Mouse (Mus musculus): ENCODE measurements around the gene Dnlz. TPM values are rescaled to one million over a fixed set of nuclear protein-coding genes. Genes with fewer than 3 reads are reported as not detected.

Dnlz gene
- total and polyA plus RNA-seq, 2 experiments: 10.7 to 16.4 TPM

GRCm38 (mm10) chr2:26319109-26319508, 32.8 kb downstream of the Dnlz start:
- no peaks in the 10 kb centered on the region for H3K79me2 ChIP-seq (ENCODE audit: control insufficient read depth, insufficient read depth, low read length)
- H3K4me3 ChIP-seq (ENCODE audit: insufficient read depth, low read depth, low read length): no peak overlapping the region
- 89% methylated on average over 9 of the region's 9 CpGs for WGBS
- no peak overlapping the region for H3K9ac ChIP-seq (ENCODE audit: low read depth, low read length)
- no peaks in the 10 kb centered on the region for H3K36me3 ChIP-seq (ENCODE audit: control insufficient read depth, insufficient read depth, low read length)
- no peak overlapping the region for H3K27ac ChIP-seq (replicated peaks; ENCODE audit: insufficient read depth, low read depth, low read length)
- TF ChIP-seq POLR2A (IDR thresholded peaks at IDR 0.05; ENCODE audit: extremely low read depth, insufficient read depth, low read length): no peak
- no peak for TF ChIP-seq CTCF (IDR thresholded peaks at IDR 0.05; ENCODE audit: low read depth, low read length)
- no peaks in the 10 kb centered on the region for H3K27me3 ChIP-seq (ENCODE audit: control insufficient read depth, insufficient read depth, low read length)
- no peaks in the 10 kb centered on the region for H3K4me1 ChIP-seq (ENCODE audit: control insufficient read depth, insufficient read depth, low read length)
- no peak for DNase-seq (ENCODE audit: extremely low read depth, low read depth, low spot score)

DNA sequence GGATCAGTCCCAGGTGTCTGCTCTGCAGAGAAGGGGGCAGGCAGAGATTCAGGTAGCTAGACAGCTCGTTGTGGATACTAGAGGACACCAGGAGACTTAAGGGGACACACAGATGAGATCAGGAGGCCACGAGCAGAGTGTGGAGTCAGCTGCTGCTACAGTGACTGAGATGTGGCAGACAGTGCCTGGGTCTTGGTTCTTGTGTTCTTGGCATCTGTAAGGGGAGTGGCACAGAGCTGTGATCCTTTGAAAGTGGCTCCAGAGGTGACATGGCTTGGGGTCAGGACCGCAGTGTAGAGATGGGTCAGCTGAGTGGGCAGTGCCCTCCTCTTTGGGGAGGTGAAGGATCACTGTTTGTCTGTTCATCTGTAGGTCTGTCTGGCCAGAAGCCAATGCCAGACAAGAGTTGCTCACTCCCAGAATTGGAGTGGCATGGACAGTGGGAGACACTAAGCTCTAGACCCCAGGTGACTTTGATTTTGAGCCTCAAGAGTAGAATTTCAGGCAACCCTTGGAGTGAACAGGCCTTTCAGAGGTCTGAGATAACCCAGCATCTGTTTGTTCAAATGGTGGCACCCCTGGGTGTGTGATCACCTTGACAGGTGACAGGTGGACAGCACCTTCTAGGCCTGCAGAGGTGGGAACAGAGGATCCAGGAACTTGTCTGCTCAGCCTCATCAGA, 33.8 kb downstream of the Dnlz start:
- H3K4me3 ChIP-seq (ENCODE audit: insufficient read depth, low read depth, low read length): no peak overlapping the region
- H3K4me1 ChIP-seq (ENCODE audit: control insufficient read depth, insufficient read depth, low read length): no peaks in the 10 kb centered on the region
- TF ChIP-seq CTCF (IDR thresholded peaks at IDR 0.05; ENCODE audit: low read depth, low read length): no peak
- no peak for TF ChIP-seq POLR2A (IDR thresholded peaks at IDR 0.05; ENCODE audit: extremely low read depth, insufficient read depth, low read length)
- no peak overlapping the region for H3K27ac ChIP-seq (replicated peaks; ENCODE audit: insufficient read depth, low read depth, low read length)
- H3K27me3 ChIP-seq (ENCODE audit: control insufficient read depth, insufficient read depth, low read length): no peaks in the 10 kb centered on the region
- WGBS: 87% methylated on average over 3 of the region's 3 CpGs
- no peak overlapping the region for H3K9ac ChIP-seq (ENCODE audit: low read depth, low read length)
- no peaks in the 10 kb centered on the region for H3K79me2 ChIP-seq (ENCODE audit: control insufficient read depth, insufficient read depth, low read length)
- DNase-seq (ENCODE audit: extremely low read depth, low read depth, low spot score): no peak
- H3K36me3 ChIP-seq (ENCODE audit: control insufficient read depth, insufficient read depth, low read length): no peaks in the 10 kb centered on the region

GRCm38 (mm10) chr2:26317371-26317770, 34.5 kb downstream of the Dnlz start:
- no peaks in the 10 kb centered on the region for H3K36me3 ChIP-seq (ENCODE audit: control insufficient read depth, insufficient read depth, low read length)
- DNase-seq (ENCODE audit: extremely low read depth, low read depth, low spot score): no peak
- H3K4me3 ChIP-seq (ENCODE audit: insufficient read depth, low read depth, low read length): no peak overlapping the region
- no peaks in the 10 kb centered on the region for H3K79me2 ChIP-seq (ENCODE audit: control insufficient read depth, insufficient read depth, low read length)
- no peaks in the 10 kb centered on the region for H3K27me3 ChIP-seq (ENCODE audit: control insufficient read depth, insufficient read depth, low read length)
- H3K27ac ChIP-seq (replicated peaks; ENCODE audit: insufficient read depth, low read depth, low read length): no peak overlapping the region
- WGBS: 78% methylated on average over 3 of the region's 3 CpGs
- no peak overlapping the region for H3K9ac ChIP-seq (ENCODE audit: low read depth, low read length)
- TF ChIP-seq POLR2A (IDR thresholded peaks at IDR 0.05; ENCODE audit: extremely low read depth, insufficient read depth, low read length): no peak
- no peak for TF ChIP-seq CTCF (IDR thresholded peaks at IDR 0.05; ENCODE audit: low read depth, low read length)
- H3K4me1 ChIP-seq (ENCODE audit: control insufficient read depth, insufficient read depth, low read length): no peaks in the 10 kb centered on the region

- Histone ChIP-seq H3K27ac (replicated peaks; ENCODE audit: insufficient read depth, low read depth, low read length) (no peak overlapping the region), H3K4me3 (ENCODE audit: insufficient read depth, low read depth, low read length) (no peak overlapping the region), H3K4me1 (ENCODE audit: control insufficient read depth, insufficient read depth, low read length) (no peaks in the 10 kb centered on the region), H3K36me3 (ENCODE audit: control insufficient read depth, insufficient read depth, low read length) (no peaks in the 10 kb centered on the region), H3K9ac (ENCODE audit: low read depth, low read length) (no peak overlapping the region), H3K27me3 (ENCODE audit: control insufficient read depth, insufficient read depth, low read length) (no peaks in the 10 kb centered on the region), H3K79me2 (ENCODE audit: control insufficient read depth, insufficient read depth, low read length) (no peaks in the 10 kb centered on the region)
- TF ChIP-seq CTCF (IDR thresholded peaks at IDR 0.05; ENCODE audit: low read depth, low read length): no peak
- no peak for TF ChIP-seq POLR2A (IDR thresholded peaks at IDR 0.05; ENCODE audit: extremely low read depth, insufficient read depth, low read length)
- DNase-seq (ENCODE audit: extremely low read depth, low read depth, low spot score): no peak
- WGBS: 83% methylated on average over 9 of the region's 9 CpGs
Observed at GRCm38 (mm10) chr2:26316576-26317246, 35.2 kb downstream of the Dnlz start.

GRCm38 (mm10) chr2:26315925-26316311, 36.0 kb downstream of the Dnlz start:
- no peaks in the 10 kb centered on the region for H3K79me2 ChIP-seq (ENCODE audit: control insufficient read depth, insufficient read depth, low read length)
- no peaks in the 10 kb centered on the region for H3K27me3 ChIP-seq (ENCODE audit: control insufficient read depth, insufficient read depth, low read length)
- no peaks in the 10 kb centered on the region for H3K4me1 ChIP-seq (ENCODE audit: control insufficient read depth, insufficient read depth, low read length)
- H3K9ac ChIP-seq (ENCODE audit: low read depth, low read length): peak overlapping the region; percentile 74
- H3K27ac ChIP-seq (replicated peaks; ENCODE audit: insufficient read depth, low read depth, low read length): no peak overlapping the region
- H3K36me3 ChIP-seq (ENCODE audit: control insufficient read depth, insufficient read depth, low read length): no peaks in the 10 kb centered on the region
- peak; percentile 8 for DNase-seq (ENCODE audit: extremely low read depth, low read depth, low spot score)
- peak overlapping the region; percentile 65 for H3K4me3 ChIP-seq (ENCODE audit: insufficient read depth, low read depth, low read length)
- TF ChIP-seq POLR2A (IDR thresholded peaks at IDR 0.05; ENCODE audit: extremely low read depth, insufficient read depth, low read length): no peak
- TF ChIP-seq CTCF (IDR thresholded peaks at IDR 0.05; ENCODE audit: low read depth, low read length): no peak
- 6% methylated on average over 11 of the region's 11 CpGs for WGBS
